Mouse (Mus musculus) lung, embryonic 14.5 days (tissue): ENCODE measurements around the gene Gramd1c. TPM values are rescaled to one million over a fixed set of nuclear protein-coding genes. Genes with fewer than 3 reads are reported as not detected.
A peak's percentile ranks its signal among the peaks of the same experiment; 100 is the strongest.

ENCODE experiments used
- ATAC-seq: fragments of 200-750 bp; cut with Nextera tagmentation; 2 replicates; pipeline ENCODE4 v1.8.0; 2017; ENCODE audit warnings: mild to moderate bottlenecking, moderate TSS enrichment, moderate library complexity; ENCODE audit not compliant: insufficient read depth
- DNase-seq: peaks from one replicate; pipeline ENCODE4 v3.0.0-alpha.2; 2015
- H3K27ac ChIP-seq: fragments of 300-500 bp; sonication (generic); 2 replicates; pipeline ENCODE4 v1.5.1; 2014; ENCODE audit warnings: low read depth, mild to moderate bottlenecking, moderate library complexity
- H3K27me3 ChIP-seq: fragments of 300-500 bp; sonication (generic); 2 replicates; pipeline ENCODE4 v1.6.1; 2014; ENCODE audit warnings: low read length, control low read depth; ENCODE audit not compliant: insufficient read depth
- H3K36me3 ChIP-seq: fragments of 300-500 bp; sonication (generic); 2 replicates; pipeline ENCODE4 v1.6.1; 2014; ENCODE audit warnings: control low read depth; ENCODE audit not compliant: insufficient read depth
- H3K4me1 ChIP-seq: fragments of 300-500 bp; sonication (generic); 2 replicates; pipeline ENCODE4 v1.6.1; 2014; ENCODE audit warnings: antibody characterized with exemption, control low read depth; ENCODE audit not compliant: insufficient read depth
- H3K4me2 ChIP-seq: fragments of 300-500 bp; sonication (generic); 2 replicates; pipeline ENCODE4 v1.6.1; 2014; ENCODE audit warnings: mild to moderate bottlenecking
- H3K4me3 ChIP-seq: fragments of 300-500 bp; sonication (generic); 2 replicates; pipeline ENCODE4 v1.5.1; 2014; ENCODE audit warnings: low read depth, low read length
- H3K9ac ChIP-seq: fragments of 300-500 bp; sonication (generic); 2 replicates; pipeline ENCODE4 v1.6.1; 2014
- H3K9me3 ChIP-seq: fragments of 300-500 bp; sonication (generic); 2 replicates; pipeline ENCODE4 v1.6.1; 2016; ENCODE audit warnings: low read depth, low read length, control low read depth
- CTCF ChIP-seq: IDR thresholded peaks from 2 replicates; pipeline ENCODE4 v1.5.1; 2016; ENCODE audit warnings: antibody characterized with exemption, low read depth
- WGBS: fragments of 180-500 bp; shearing (Covaris S2); extraction: QIAGEN DNeasy Blood & Tissue Kit; methylation state at CpG from one replicate; pipeline ENCODE4 v1.1.7; 2014; 5-methylcytosine and 5-hydroxymethylcytosine counted together
- polyA plus RNA-seq: library from polyadenylated mRNA; unstranded; fragments of >200 nt; fragmentation: Nextera tagmentation; extraction: Ambion mirVana; gene quantifications from 2 replicates; pipeline ENCODE4 v1.2.1, GENCODE M21; 2014

Gene Gramd1c
- polyA plus RNA-seq, 1 experiment from 2014 or later = 5.6 TPM

DNA sequence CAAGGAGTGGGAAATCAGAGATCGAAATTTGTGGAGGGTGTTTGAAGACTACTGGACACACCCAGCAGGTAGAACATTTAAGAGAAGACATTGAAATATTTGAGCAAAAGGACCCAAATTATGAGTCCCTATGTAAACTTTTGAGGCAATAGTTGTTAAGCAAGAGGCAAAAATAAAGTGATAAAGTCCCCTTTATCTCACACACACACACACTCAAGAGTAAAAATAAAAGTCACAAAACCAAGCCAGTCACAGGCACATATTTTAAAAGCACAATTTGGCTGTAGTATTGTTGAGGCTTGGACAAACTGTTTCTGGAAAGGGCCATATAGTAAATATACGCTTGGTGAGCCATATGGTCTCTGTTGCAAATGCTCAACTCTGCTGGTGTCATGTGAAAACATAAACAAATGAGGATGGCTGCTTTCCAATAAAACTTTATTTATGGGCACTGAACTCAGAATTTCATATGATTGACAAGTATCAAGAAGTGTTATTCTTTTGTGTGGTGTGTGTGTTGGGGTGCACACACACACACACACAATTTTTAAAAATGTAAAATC is 44.1 kb downstream of the Gramd1c start:
- TF ChIP-seq CTCF = no peak
- Histone ChIP-seq H3K27ac (no peak overlapping the region), H3K4me1 (no peaks in the 10 kb centered on the region), H3K9me3 (no peaks in the 10 kb centered on the region), H3K27me3 (no peaks in the 10 kb centered on the region), H3K4me3 (no peak overlapping the region), H3K9ac (no peak overlapping the region), H3K4me2 (peak overlapping the region; percentile 8; the same call in 1 of the 2 replicates), H3K36me3 (no peaks in the 10 kb centered on the region)
- ATAC-seq (peak; percentile 47; the same call in 1 of the 2 replicates), DNase-seq (peak; percentile 60)
- WGBS = 55% methylated on average over 2 of the region's 2 CpGs

DNA sequence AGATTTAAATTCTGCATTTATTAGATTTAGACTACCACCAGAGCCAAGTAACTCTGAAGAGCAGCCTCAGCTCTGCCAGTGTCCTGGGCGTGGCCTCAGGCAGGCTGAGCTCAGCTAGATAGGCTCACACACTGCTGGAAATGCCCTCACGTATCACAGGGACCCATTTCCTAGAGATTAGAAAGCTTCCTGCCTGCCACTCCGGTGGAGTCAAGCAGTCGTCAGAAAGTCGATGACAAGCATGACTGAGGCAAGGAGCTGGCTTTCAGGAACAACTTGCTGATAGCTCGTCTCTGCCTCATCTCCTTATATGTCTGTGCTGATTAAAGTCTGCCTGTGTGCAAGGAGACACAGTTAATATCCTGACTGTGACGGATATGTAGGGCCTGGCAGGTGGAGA is 44.8 kb downstream of the Gramd1c start:
- H3K9ac ChIP-seq = no peak overlapping the region
- ATAC-seq (peak; percentile 57), DNase-seq (peak; percentile 18)
- peak overlapping the region; percentile 8; the same call in 1 of the 2 replicates for H3K4me2 ChIP-seq
- H3K27ac ChIP-seq = no peak overlapping the region
- H3K36me3 ChIP-seq = no peaks in the 10 kb centered on the region
- no peak for TF ChIP-seq CTCF
- no peaks in the 10 kb centered on the region for H3K9me3 ChIP-seq
- WGBS = 29% methylated on average over 7 of the region's 7 CpGs
- no peaks in the 10 kb centered on the region for H3K4me1 ChIP-seq
- H3K27me3 ChIP-seq = no peaks in the 10 kb centered on the region
- no peak overlapping the region for H3K4me3 ChIP-seq

DNA sequence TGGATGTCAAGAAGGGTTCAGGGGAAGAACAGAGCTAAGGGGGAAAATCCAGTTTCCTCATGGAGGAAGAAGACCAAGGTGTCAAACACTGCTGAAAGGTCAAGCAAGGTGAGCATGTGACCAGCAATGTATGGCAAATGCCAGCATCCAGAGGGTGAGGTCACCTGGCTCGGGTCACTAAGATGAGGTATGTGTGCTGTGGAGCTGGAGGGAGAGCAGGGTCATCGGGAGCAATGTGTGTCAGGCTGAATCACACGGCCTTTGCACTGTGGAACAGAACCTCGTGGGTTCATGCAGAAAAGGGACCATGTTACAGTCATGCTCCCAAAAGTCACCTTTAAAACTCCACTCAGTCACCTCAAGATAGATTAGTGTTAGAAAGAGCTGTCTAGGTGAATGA is 45.4 kb downstream of the Gramd1c start:
- WGBS = 83% methylated on average over 4 of the region's 4 CpGs
- Histone ChIP-seq H3K4me3 (no peak overlapping the region), H3K9me3 (no peaks in the 10 kb centered on the region), H3K4me1 (no peaks in the 10 kb centered on the region), H3K4me2 (no peak overlapping the region), H3K9ac (no peak overlapping the region), H3K36me3 (no peaks in the 10 kb centered on the region), H3K27me3 (no peaks in the 10 kb centered on the region), H3K27ac (no peak overlapping the region)
- DNase-seq (no peak), ATAC-seq (no peak)
- TF ChIP-seq CTCF = no peak

DNA sequence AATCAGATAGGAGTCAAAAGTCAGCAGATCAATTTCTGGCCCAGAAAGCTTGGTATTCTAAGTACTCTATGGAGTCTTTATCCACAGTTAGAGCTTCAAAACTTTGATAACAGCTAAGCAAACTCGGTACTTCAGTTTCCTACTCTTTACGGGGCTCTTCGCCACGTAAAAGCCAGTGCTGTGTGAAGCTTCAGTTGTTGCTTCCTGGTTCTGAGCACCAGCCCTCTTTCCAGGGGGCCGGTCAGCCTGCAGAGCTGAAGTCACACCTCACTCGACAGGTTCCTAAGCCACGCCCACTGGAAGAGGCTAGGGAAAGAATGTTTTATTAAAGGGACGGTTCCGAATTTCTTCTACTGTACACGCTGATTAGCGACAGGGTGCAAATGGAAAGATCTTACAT is 47.0 kb downstream of the Gramd1c start:
- Histone ChIP-seq H3K4me2 (peak overlapping the region; percentile 56), H3K4me3 (peak overlapping the region; percentile 29), H3K36me3 (no peaks in the 10 kb centered on the region), H3K27ac (no peak overlapping the region), H3K4me1 (no peaks in the 10 kb centered on the region), H3K27me3 (no peaks in the 10 kb centered on the region), H3K9ac (peak overlapping the region; percentile 29; the same call in 1 of the 2 replicates), H3K9me3 (no peaks in the 10 kb centered on the region)
- WGBS = 6% methylated on average over 11 of the region's 11 CpGs
- TF ChIP-seq CTCF = no peak
- peak; percentile 86 for ATAC-seq
- DNase-seq = peak; percentile 79

GRCm38 (mm10) chr16:44015416-44016158 is 47.6 kb downstream of the Gramd1c start:
- Histone ChIP-seq H3K9ac (peak overlapping the region; percentile 29; the same call in 1 of the 2 replicates), H3K36me3 (no peaks in the 10 kb centered on the region), H3K27ac (no peak overlapping the region), H3K9me3 (no peaks in the 10 kb centered on the region), H3K4me2 (peak overlapping the region; percentile 56), H3K4me3 (peak overlapping the region; percentile 29), H3K4me1 (no peaks in the 10 kb centered on the region), H3K27me3 (no peaks in the 10 kb centered on the region)
- no peak for TF ChIP-seq CTCF
- DNase-seq (no peak), ATAC-seq (no peak)
- 37% methylated on average over 16 of the region's 16 CpGs for WGBS

DNA sequence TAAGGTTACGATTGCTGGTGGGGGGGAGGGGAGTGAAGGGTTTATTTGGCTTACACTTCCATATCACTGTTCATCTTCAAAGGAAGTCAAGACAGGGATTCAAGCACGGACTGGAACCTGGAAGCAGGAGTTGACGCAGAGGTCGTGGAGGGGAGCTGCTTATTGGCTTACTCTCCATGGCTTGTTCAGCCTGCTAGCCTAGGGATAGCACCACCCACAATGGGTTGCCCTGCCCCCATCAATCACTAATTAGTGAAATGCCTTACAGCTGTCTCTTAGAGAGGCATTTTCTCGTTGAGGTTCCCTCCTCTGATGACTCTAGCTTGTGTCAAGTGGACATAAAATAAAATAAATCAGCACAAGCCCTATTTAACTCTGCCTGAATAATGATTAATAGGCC is 52.1 kb downstream of the Gramd1c start:
- Histone ChIP-seq H3K9ac (no peak overlapping the region), H3K36me3 (no peaks in the 10 kb centered on the region), H3K4me2 (no peak overlapping the region), H3K4me1 (no peaks in the 10 kb centered on the region), H3K9me3 (no peaks in the 10 kb centered on the region), H3K27ac (no peak overlapping the region), H3K27me3 (no peaks in the 10 kb centered on the region), H3K4me3 (no peak overlapping the region)
- DNase-seq (no peak), ATAC-seq (no peak)
- 47% methylated on average over 5 of the region's 5 CpGs for WGBS
- no peak for TF ChIP-seq CTCF

- H3K9ac ChIP-seq = no peak overlapping the region
- no peak for ATAC-seq
- no peaks in the 10 kb centered on the region for H3K27me3 ChIP-seq
- peak; percentile 23 for DNase-seq
- H3K36me3 ChIP-seq = no peaks in the 10 kb centered on the region
- no peak overlapping the region for H3K27ac ChIP-seq
- WGBS = 63% methylated on average over 5 of the region's 5 CpGs
- no peak overlapping the region for H3K4me3 ChIP-seq
- H3K9me3 ChIP-seq = no peaks in the 10 kb centered on the region
- no peak overlapping the region for H3K4me2 ChIP-seq
- no peaks in the 10 kb centered on the region for H3K4me1 ChIP-seq
- TF ChIP-seq CTCF = peak; percentile 36
Observed at GRCm38 (mm10) chr16:44002086-44002485, 61.1 kb downstream of the Gramd1c start.
